Mouse (Mus musculus): Measurements from ENCODE around the gene Setd1b. TPM values are rescaled to one million over a fixed set of nuclear protein-coding genes. Genes with fewer than 3 reads are reported as not detected.

Setd1b gene
- 13.1 and 13.6 TPM in 2 replicates for polyA plus RNA-seq (2016; fragmentation: Nextera tagmentation; extraction: Ambion mirVana)

- H3K27me3 ChIP-seq = no peaks in the 10 kb centered on the region
- H3K4me1 ChIP-seq = peaks cover 42% of the 10 kb centered on the region
- peak within 1 kb of the TSS; percentile 100 for H3K27ac ChIP-seq
- peak within 1 kb of the TSS; percentile 81 for H3K4me3 ChIP-seq (replicated peaks)
- H3K9ac ChIP-seq = peak within 1 kb of the TSS; percentile 99
- under 1% methylated on average over 83 of the region's 103 CpGs for WGBS
- peak; percentile 33; the same call in 1 of the 2 replicates for ATAC-seq (ENCODE audit: low FRiP score)
- H3K4me2 ChIP-seq = peak within 1 kb of the TSS; percentile 100
- H3K36me3 ChIP-seq (replicated peaks) = peaks cover 24% of the 10 kb centered on the region
- no peaks in the 10 kb centered on the region for H3K9me3 ChIP-seq
Observed at GRCm38 (mm10) chr5:123142161-123143157, at the start of gene Setd1b. Gene Setd1b (plus strand): TSS chr5:123142193.

GRCm38 (mm10) chr5:123093077-123093633, 48.8 kb upstream of the Setd1b start:
- ATAC-seq (ENCODE audit: low FRiP score) = no peak
- H3K4me1 ChIP-seq = no peaks in the 10 kb centered on the region
- no peak overlapping the region for H3K9ac ChIP-seq
- H3K4me3 ChIP-seq (replicated peaks) = no peak overlapping the region
- 86% methylated on average over 14 of the region's 14 CpGs for WGBS
- no peak overlapping the region for H3K27ac ChIP-seq
- H3K27me3 ChIP-seq = no peaks in the 10 kb centered on the region
- H3K4me2 ChIP-seq = no peak overlapping the region
- H3K9me3 ChIP-seq = no peaks in the 10 kb centered on the region
- H3K36me3 ChIP-seq (replicated peaks) = no peaks in the 10 kb centered on the region

GRCm38 (mm10) chr5:123094238-123094991, 47.6 kb upstream of the Setd1b start:
- no peak overlapping the region for H3K4me3 ChIP-seq (replicated peaks)
- H3K4me1 ChIP-seq = no peaks in the 10 kb centered on the region
- no peak overlapping the region for H3K9ac ChIP-seq
- 88% methylated on average over 25 of the region's 25 CpGs for WGBS
- no peak for ATAC-seq (ENCODE audit: low FRiP score)
- H3K27me3 ChIP-seq = no peaks in the 10 kb centered on the region
- H3K9me3 ChIP-seq = no peaks in the 10 kb centered on the region
- no peaks in the 10 kb centered on the region for H3K36me3 ChIP-seq (replicated peaks)
- no peak overlapping the region for H3K4me2 ChIP-seq
- no peak overlapping the region for H3K27ac ChIP-seq

GRCm38 (mm10) chr5:123096299-123096698, 45.7 kb upstream of the Setd1b start:
- no peaks in the 10 kb centered on the region for H3K4me1 ChIP-seq
- no peaks in the 10 kb centered on the region; the same call in 1 of the 2 replicates for H3K36me3 ChIP-seq (replicated peaks)
- no peak overlapping the region for H3K9ac ChIP-seq
- 92% methylated on average over 8 of the region's 8 CpGs for WGBS
- no peak overlapping the region for H3K4me3 ChIP-seq (replicated peaks)
- H3K27ac ChIP-seq = no peak overlapping the region
- H3K4me2 ChIP-seq = no peak overlapping the region
- H3K27me3 ChIP-seq = no peaks in the 10 kb centered on the region
- H3K9me3 ChIP-seq = no peaks in the 10 kb centered on the region
- ATAC-seq (ENCODE audit: low FRiP score) = no peak

GRCm38 (mm10) chr5:123098487-123098886, 43.5 kb upstream of the Setd1b start:
- Histone ChIP-seq H3K36me3 (replicated peaks) (no peaks in the 10 kb centered on the region; the same call in 1 of the 2 replicates), H3K4me1 (no peaks in the 10 kb centered on the region), H3K27me3 (no peaks in the 10 kb centered on the region), H3K27ac (no peak overlapping the region), H3K9ac (no peak overlapping the region), H3K4me2 (no peak overlapping the region), H3K9me3 (no peaks in the 10 kb centered on the region), H3K4me3 (replicated peaks) (no peak overlapping the region)
- no peak for ATAC-seq (ENCODE audit: low FRiP score)
- WGBS = 70% methylated on average over 2 of the region's 2 CpGs

GRCm38 (mm10) chr5:123102376-123102775, 39.6 kb upstream of the Setd1b start:
- Histone ChIP-seq H3K9me3 (no peaks in the 10 kb centered on the region), H3K9ac (no peak overlapping the region), H3K27ac (0 out of 2 replicates have a peak overlapping the region, but pooled peaks have one; percentile 16), H3K36me3 (replicated peaks) (no peaks in the 10 kb centered on the region; the same call in 1 of the 2 replicates), H3K4me3 (replicated peaks) (no peak overlapping the region), H3K4me2 (no peak overlapping the region), H3K4me1 (no peaks in the 10 kb centered on the region), H3K27me3 (no peaks in the 10 kb centered on the region)
- ATAC-seq (ENCODE audit: low FRiP score) = no peak
- 76% methylated on average over 7 of the region's 7 CpGs for WGBS

GRCm38 (mm10) chr5:123103556-123103955, 38.4 kb upstream of the Setd1b start:
- no peak overlapping the region for H3K4me2 ChIP-seq
- no peak for ATAC-seq (ENCODE audit: low FRiP score)
- H3K36me3 ChIP-seq (replicated peaks) = no peaks in the 10 kb centered on the region; the same call in 1 of the 2 replicates
- H3K4me1 ChIP-seq = no peaks in the 10 kb centered on the region
- H3K27me3 ChIP-seq = no peaks in the 10 kb centered on the region
- no peak overlapping the region for H3K9ac ChIP-seq
- no peak overlapping the region for H3K4me3 ChIP-seq (replicated peaks)
- H3K27ac ChIP-seq = no peak overlapping the region
- no peaks in the 10 kb centered on the region for H3K9me3 ChIP-seq
- 84% methylated on average over 8 of the region's 8 CpGs for WGBS

GRCm38 (mm10) chr5:123104769-123105168, 37.2 kb upstream of the Setd1b start:
- Histone ChIP-seq H3K36me3 (replicated peaks) (no peaks in the 10 kb centered on the region; the same call in 1 of the 2 replicates), H3K4me1 (peaks cover 10% of the 10 kb centered on the region), H3K9me3 (no peaks in the 10 kb centered on the region), H3K27me3 (no peaks in the 10 kb centered on the region), H3K4me2 (no peak overlapping the region), H3K9ac (no peak overlapping the region), H3K4me3 (replicated peaks) (no peak overlapping the region), H3K27ac (no peak overlapping the region)
- WGBS = 82% methylated on average over 6 of the region's 6 CpGs
- ATAC-seq (ENCODE audit: low FRiP score) = no peak

- Histone ChIP-seq H3K9ac (peak overlapping the region; percentile 44), H3K36me3 (replicated peaks) (no peaks in the 10 kb centered on the region), H3K27me3 (no peaks in the 10 kb centered on the region), H3K9me3 (no peaks in the 10 kb centered on the region), H3K27ac (peak overlapping the region; percentile 46; the same call in 1 of the 2 replicates), H3K4me1 (peaks cover 22% of the 10 kb centered on the region), H3K4me2 (peak overlapping the region; percentile 25), H3K4me3 (replicated peaks) (no peak overlapping the region; the same call in 1 of the 2 replicates)
- WGBS = 32% methylated on average over 13 of the region's 13 CpGs
- ATAC-seq (ENCODE audit: low FRiP score) = peak; percentile 55; the same call in 1 of the 2 replicates
Observed at GRCm38 (mm10) chr5:123109452-123110203, 32.4 kb upstream of the Setd1b start.

- H3K9me3 ChIP-seq = no peaks in the 10 kb centered on the region
- H3K27me3 ChIP-seq = no peaks in the 10 kb centered on the region
- no peak overlapping the region for H3K9ac ChIP-seq
- H3K27ac ChIP-seq = peak overlapping the region; percentile 46; the same call in 1 of the 2 replicates
- H3K4me2 ChIP-seq = no peak overlapping the region
- H3K4me3 ChIP-seq (replicated peaks) = no peak overlapping the region
- H3K4me1 ChIP-seq = peaks cover 26% of the 10 kb centered on the region
- no peaks in the 10 kb centered on the region for H3K36me3 ChIP-seq (replicated peaks)
- 51% methylated on average over 13 of the region's 13 CpGs for WGBS
- no peak for ATAC-seq (ENCODE audit: low FRiP score)
Observed at GRCm38 (mm10) chr5:123110296-123110721, 31.7 kb upstream of the Setd1b start.

GRCm38 (mm10) chr5:123114109-123114508, 27.9 kb upstream of the Setd1b start:
- no peaks in the 10 kb centered on the region for H3K9me3 ChIP-seq
- no peak overlapping the region for H3K4me3 ChIP-seq (replicated peaks)
- H3K4me2 ChIP-seq = no peak overlapping the region
- no peak for ATAC-seq (ENCODE audit: low FRiP score)
- no peak overlapping the region for H3K27ac ChIP-seq
- H3K36me3 ChIP-seq (replicated peaks) = no peaks in the 10 kb centered on the region
- 68% methylated on average over 11 of the region's 11 CpGs for WGBS
- no peaks in the 10 kb centered on the region for H3K27me3 ChIP-seq
- peaks cover 23% of the 10 kb centered on the region for H3K4me1 ChIP-seq
- no peak overlapping the region for H3K9ac ChIP-seq

Data from forebrain, embryonic 12.5 days (tissue).